Mouse (Mus musculus): ENCODE results near the gene Sms. TPM values are rescaled to one million over a fixed set of nuclear protein-coding genes. Genes with fewer than 3 reads are reported as not detected.

Sms gene
- polyA plus RNA-seq (2015; fragmentation: Nextera tagmentation; extraction: Ambion mirVana) = 66.4 and 75.0 TPM in 2 replicates

- TF ChIP-seq CTCF (IDR thresholded peaks at IDR 0.05; ENCODE audit: low read depth) = no peak
- H3K36me3 ChIP-seq (ENCODE audit: insufficient read depth, low read length) = no peaks in the 10 kb centered on the region
- H3K4me1 ChIP-seq (replicated peaks; ENCODE audit: insufficient read depth, low read length) = no peaks in the 10 kb centered on the region
These were observed at the start of gene Sms for GRCm38 (mm10) chrX:157491944-157492726. TSS of gene Sms (minus strand) at chrX:157492287.

GRCm38 (mm10) chrX:157506400-157506799, 14.3 kb upstream of the Sms start:
- no peak for DNase-seq (ENCODE audit: low spot score)
- H3K4me3 ChIP-seq (replicated peaks; ENCODE audit: low read depth, low read length) = no peak overlapping the region
- no peak overlapping the region for H3K27ac ChIP-seq
- WGBS = 65% methylated on average over 5 of the region's 5 CpGs
- no peaks in the 10 kb centered on the region for H3K36me3 ChIP-seq (ENCODE audit: insufficient read depth, low read length)
- ATAC-seq (replicated peaks; ENCODE audit: low FRiP score, low read depth) = no peak
- no peak for TF ChIP-seq CTCF (IDR thresholded peaks at IDR 0.05; ENCODE audit: low read depth)
- H3K4me1 ChIP-seq (replicated peaks; ENCODE audit: insufficient read depth, low read length) = no peaks in the 10 kb centered on the region
- no peaks in the 10 kb centered on the region for H3K9me3 ChIP-seq (replicated peaks; ENCODE audit: low read length)
- no peak overlapping the region for H3K9ac ChIP-seq (ENCODE audit: low read depth, low read length)
- H3K27me3 ChIP-seq (ENCODE audit: insufficient read depth, low read length) = no peaks in the 10 kb centered on the region
- no peak overlapping the region for H3K4me2 ChIP-seq (ENCODE audit: low read length)

More at GRCm38 (mm10) chrX:157491944-157492726, at the start of gene Sms:
- Histone ChIP-seq H3K4me2 (ENCODE audit: low read length) (peak within 1 kb of the TSS; percentile 71), H3K9ac (ENCODE audit: low read depth, low read length) (peak within 1 kb of the TSS; percentile 70), H3K27me3 (ENCODE audit: insufficient read depth, low read length) (no peaks in the 10 kb centered on the region), H3K9me3 (replicated peaks; ENCODE audit: low read length) (no peaks in the 10 kb centered on the region), H3K27ac (peak within 1 kb of the TSS; percentile 77), H3K4me3 (replicated peaks; ENCODE audit: low read depth, low read length) (peak within 1 kb of the TSS; percentile 59)
- ATAC-seq (replicated peaks; ENCODE audit: low FRiP score, low read depth) (peak; percentile 88), DNase-seq (ENCODE audit: low spot score) (peak; percentile 55)
- WGBS = 26% methylated on average over 40 of the region's 45 CpGs

- Histone ChIP-seq H3K27me3 (ENCODE audit: insufficient read depth, low read length) (no peaks in the 10 kb centered on the region), H3K4me3 (replicated peaks; ENCODE audit: low read depth, low read length) (no peak overlapping the region), H3K36me3 (ENCODE audit: insufficient read depth, low read length) (no peaks in the 10 kb centered on the region), H3K4me2 (ENCODE audit: low read length) (no peak overlapping the region), H3K27ac (no peak overlapping the region), H3K9me3 (replicated peaks; ENCODE audit: low read length) (no peaks in the 10 kb centered on the region), H3K4me1 (replicated peaks; ENCODE audit: insufficient read depth, low read length) (no peaks in the 10 kb centered on the region), H3K9ac (ENCODE audit: low read depth, low read length) (no peak overlapping the region)
- ATAC-seq (replicated peaks; ENCODE audit: low FRiP score, low read depth) (no peak), DNase-seq (ENCODE audit: low spot score) (no peak)
- no peak for TF ChIP-seq CTCF (IDR thresholded peaks at IDR 0.05; ENCODE audit: low read depth)
- 68% methylated on average over 1 of the region's 1 CpGs for WGBS
These were observed 12.4 kb upstream of the Sms start for GRCm38 (mm10) chrX:157504506-157504905.

DNA sequence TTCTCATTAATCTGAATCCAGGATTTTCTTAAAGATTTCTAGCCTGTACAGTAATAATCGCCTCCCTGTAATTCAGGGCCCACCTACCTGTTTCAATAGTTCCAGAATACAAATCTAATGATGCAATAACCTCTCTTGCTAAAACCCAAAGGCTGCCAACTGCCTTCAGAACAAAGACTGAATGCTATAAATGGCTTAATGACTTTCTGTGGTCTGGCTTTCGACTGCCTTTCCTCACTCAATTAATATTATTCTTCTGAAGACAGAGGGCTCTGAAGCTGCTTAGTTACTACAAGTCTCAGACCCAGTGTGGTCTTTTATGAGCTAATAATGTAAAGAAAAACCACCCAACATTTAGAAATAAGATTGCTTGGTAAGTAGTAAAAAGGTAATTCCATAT, 9.8 kb upstream of the Sms start:
- WGBS = 72% methylated on average over 2 of the region's 2 CpGs
- Histone ChIP-seq H3K4me2 (ENCODE audit: low read length) (no peak overlapping the region), H3K4me3 (replicated peaks; ENCODE audit: low read depth, low read length) (no peak overlapping the region), H3K9me3 (replicated peaks; ENCODE audit: low read length) (no peaks in the 10 kb centered on the region), H3K27me3 (ENCODE audit: insufficient read depth, low read length) (no peaks in the 10 kb centered on the region), H3K4me1 (replicated peaks; ENCODE audit: insufficient read depth, low read length) (no peaks in the 10 kb centered on the region), H3K36me3 (ENCODE audit: insufficient read depth, low read length) (no peaks in the 10 kb centered on the region), H3K27ac (no peak overlapping the region), H3K9ac (ENCODE audit: low read depth, low read length) (no peak overlapping the region)
- ATAC-seq (replicated peaks; ENCODE audit: low FRiP score, low read depth) = no peak
- DNase-seq (ENCODE audit: low spot score) = no peak
- TF ChIP-seq CTCF (IDR thresholded peaks at IDR 0.05; ENCODE audit: low read depth) = no peak

- no peak for DNase-seq (ENCODE audit: low spot score)
- 80% methylated on average over 8 of the region's 8 CpGs for WGBS
- H3K9me3 ChIP-seq (replicated peaks; ENCODE audit: low read length) = no peaks in the 10 kb centered on the region
These were observed 7.9 kb upstream of the Sms start for GRCm38 (mm10) chrX:157500004-157500403.

GRCm38 (mm10) chrX:157493159-157493558, 1.1 kb upstream of the Sms start:
- Histone ChIP-seq H3K4me2 (ENCODE audit: low read length) (no peak overlapping the region), H3K27me3 (ENCODE audit: insufficient read depth, low read length) (no peaks in the 10 kb centered on the region), H3K9me3 (replicated peaks; ENCODE audit: low read length) (no peaks in the 10 kb centered on the region), H3K27ac (no peak overlapping the region), H3K4me1 (replicated peaks; ENCODE audit: insufficient read depth, low read length) (no peaks in the 10 kb centered on the region), H3K36me3 (ENCODE audit: insufficient read depth, low read length) (no peaks in the 10 kb centered on the region), H3K9ac (ENCODE audit: low read depth, low read length) (no peak overlapping the region), H3K4me3 (replicated peaks; ENCODE audit: low read depth, low read length) (no peak overlapping the region)
- ATAC-seq (replicated peaks; ENCODE audit: low FRiP score, low read depth) = no peak
- 89% methylated on average over 4 of the region's 4 CpGs for WGBS
- no peak for TF ChIP-seq CTCF (IDR thresholded peaks at IDR 0.05; ENCODE audit: low read depth)
- DNase-seq (ENCODE audit: low spot score) = no peak

More at GRCm38 (mm10) chrX:157500004-157500403, 7.9 kb upstream of the Sms start:
- Histone ChIP-seq H3K4me2 (ENCODE audit: low read length) (no peak overlapping the region), H3K27me3 (ENCODE audit: insufficient read depth, low read length) (no peaks in the 10 kb centered on the region), H3K27ac (no peak overlapping the region), H3K9ac (ENCODE audit: low read depth, low read length) (no peak overlapping the region), H3K36me3 (ENCODE audit: insufficient read depth, low read length) (no peaks in the 10 kb centered on the region), H3K4me3 (replicated peaks; ENCODE audit: low read depth, low read length) (no peak overlapping the region), H3K4me1 (replicated peaks; ENCODE audit: insufficient read depth, low read length) (no peaks in the 10 kb centered on the region)
- TF ChIP-seq CTCF (IDR thresholded peaks at IDR 0.05; ENCODE audit: low read depth) = no peak
- ATAC-seq (replicated peaks; ENCODE audit: low FRiP score, low read depth) = no peak
